Mouse (Mus musculus) Patski (cell line): ENCODE measurements at regions not wholly inside any gene's neighbourhood (a gene's known extent, or its start where the extent isn't known, plus 50 kb on each side); places are given as distances from the start of the nearest gene placed in this dataset.

Source experiments
- ATAC-seq: fragments of 100-300 bp; one replicate; pipeline ENCODE4 v1.8.0; 2021
- CTCF ChIA-PET: fragments of 350-600 bp; sonication (Branson Sonifier 250); formaldehyde crosslinking; loops from one replicate; lab custom pipeline; 2022; ENCODE audit warnings: inconsistent platforms; lab: Charles Lee
- POLR2A ChIA-PET: fragments of 350-600 bp; sonication (Branson Sonifier 250); formaldehyde crosslinking; loops from one replicate; lab custom pipeline; 2022; ENCODE audit warnings: antibody characterized with exemption, inconsistent platforms; lab: Charles Lee
- DNase-seq: peaks from one replicate; pipeline ENCODE4 v3.0.0-alpha.2; 2011; ENCODE audit warnings: low read depth, low spot score
- H3K27me3 ChIP-seq: fragments of 371-371 bp; one replicate; pipeline ENCODE4 v1.5.1; 2021
- CTCF ChIP-seq: fragments of 100-300 bp; IDR thresholded peaks from one replicate; pipeline ENCODE4 v1.5.1; 2021
- in situ Hi-C: fragments of 300-500 bp; cut with MboI; formaldehyde crosslinking; loops from 3 replicates; pipeline ENCODE4 v1.11.1; 2018; ENCODE audit warnings: low pct_unique_long_range_greater_than_20kb, mixed read lengths

DNA sequence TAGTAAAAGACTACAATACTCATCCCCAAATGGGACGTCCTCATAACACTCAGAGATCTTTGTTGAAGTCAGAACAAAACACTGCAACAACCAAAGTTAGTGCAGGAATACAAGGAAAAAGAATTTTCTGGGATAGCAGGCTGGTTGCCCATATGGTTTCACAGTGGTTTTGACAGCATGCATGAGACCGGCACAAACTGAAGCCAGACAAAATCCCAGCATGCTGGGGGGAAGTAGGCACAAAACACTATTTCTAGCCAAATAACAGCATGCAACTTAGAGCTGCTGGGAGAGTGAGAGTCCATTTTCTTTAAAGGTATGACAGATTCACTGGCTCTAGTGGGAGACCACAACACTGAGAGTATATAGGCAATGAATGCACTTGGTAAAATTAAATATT is 619.1 kb upstream of the Manea start:
- ATAC-seq (no peak), DNase-seq (no peak)
- H3K27me3 ChIP-seq, result no peaks in the 10 kb centered on the region
- CTCF ChIA-PET, result no interaction called here
- in situ Hi-C loops, result no loop called here
- POLR2A ChIA-PET, result no interaction called here
- no peak for TF ChIP-seq CTCF

DNA sequence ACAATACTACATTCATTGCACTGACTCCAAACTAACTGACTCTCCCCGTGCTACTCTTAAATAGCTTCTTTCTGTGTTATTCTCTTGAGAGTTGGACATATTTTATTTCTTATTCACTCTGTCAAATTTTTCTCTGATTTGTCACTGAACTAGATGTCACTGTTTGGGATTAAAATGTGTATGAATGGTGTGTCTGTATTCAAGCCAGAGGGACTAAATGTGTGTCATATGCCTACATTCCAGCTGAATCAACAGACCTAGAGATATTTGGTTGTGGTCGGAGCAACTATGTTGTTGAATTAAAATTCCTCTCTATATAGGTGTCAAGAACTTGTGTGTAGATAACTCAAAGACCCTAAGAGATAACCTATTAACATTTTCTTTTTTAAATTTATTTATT is 618.2 kb upstream of the Manea start:
- ChIA-PET POLR2A (no interaction called here), CTCF (no interaction called here)
- DNase-seq (no peak), ATAC-seq (no peak)
- H3K27me3 ChIP-seq, result no peaks in the 10 kb centered on the region
- in situ Hi-C loops, result no loop called here
- TF ChIP-seq CTCF, result no peak

DNA sequence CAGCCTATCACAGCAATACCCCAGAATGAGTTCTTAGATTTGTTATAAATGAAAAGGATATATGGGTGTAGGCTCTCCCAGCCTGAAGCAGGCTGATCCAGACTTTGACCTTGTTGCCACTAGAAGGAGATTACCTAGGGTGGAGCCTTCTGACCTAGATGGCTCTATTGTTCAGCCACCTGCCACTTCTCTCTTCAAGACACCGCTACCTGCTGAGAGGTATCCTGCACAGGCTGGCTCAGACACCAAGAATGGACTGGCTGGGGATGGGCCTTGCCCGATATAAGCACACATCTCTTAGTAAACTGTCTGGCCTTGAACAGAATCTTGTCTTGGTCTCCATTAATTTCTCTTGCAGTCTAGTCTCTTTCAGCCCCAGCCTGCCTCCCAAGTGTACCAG is 597.9 kb upstream of the Manea start:
- H3K27me3 ChIP-seq, result no peaks in the 10 kb centered on the region
- ChIA-PET POLR2A (no interaction called here), CTCF (no interaction called here)
- TF ChIP-seq CTCF, result no peak
- ATAC-seq (no peak), DNase-seq (no peak)
- in situ Hi-C loops, result no loop called here

DNA sequence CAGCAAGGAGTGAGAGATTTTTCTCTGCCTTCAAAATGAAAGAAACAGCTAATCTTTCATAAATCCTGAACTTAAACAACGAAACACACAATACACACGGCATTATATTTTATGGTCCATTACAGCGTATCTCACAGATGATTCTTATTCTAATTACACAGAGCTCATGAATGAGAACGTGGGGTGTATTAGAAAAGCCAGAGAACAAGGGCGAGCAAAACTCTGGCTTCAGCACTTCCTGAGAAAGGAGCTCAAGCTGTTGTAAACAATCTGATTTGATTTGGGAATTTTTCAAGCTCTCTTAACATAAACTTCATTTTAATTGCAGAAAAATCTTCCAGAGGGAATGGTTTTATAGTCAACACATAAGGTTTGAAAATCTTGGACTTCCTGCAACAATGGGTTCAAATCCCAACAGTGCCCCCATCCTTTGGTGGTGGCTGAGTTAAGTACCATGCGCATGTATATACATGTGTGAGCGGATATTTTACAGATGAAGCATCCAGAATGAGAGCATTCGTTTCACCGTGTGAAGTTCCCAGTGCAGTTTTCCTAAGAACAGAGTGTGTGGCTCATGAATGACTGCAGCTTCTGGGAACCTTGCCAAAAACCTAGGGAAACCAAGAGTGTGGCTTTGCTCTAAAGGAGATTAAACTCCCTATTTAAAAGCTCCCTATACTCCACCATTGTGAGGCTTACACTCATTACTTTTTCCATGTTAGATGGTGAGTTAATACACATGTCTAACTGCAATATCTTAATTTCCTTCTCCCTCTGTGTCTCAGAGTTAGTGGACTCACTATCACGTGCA is 587.5 kb upstream of the Manea start:
- DNase-seq (no peak), ATAC-seq (no peak)
- ChIA-PET POLR2A (no interaction called here), CTCF (no interaction called here)
- no peak for TF ChIP-seq CTCF
- H3K27me3 ChIP-seq, result no peaks in the 10 kb centered on the region
- in situ Hi-C loops, result no loop called here

DNA sequence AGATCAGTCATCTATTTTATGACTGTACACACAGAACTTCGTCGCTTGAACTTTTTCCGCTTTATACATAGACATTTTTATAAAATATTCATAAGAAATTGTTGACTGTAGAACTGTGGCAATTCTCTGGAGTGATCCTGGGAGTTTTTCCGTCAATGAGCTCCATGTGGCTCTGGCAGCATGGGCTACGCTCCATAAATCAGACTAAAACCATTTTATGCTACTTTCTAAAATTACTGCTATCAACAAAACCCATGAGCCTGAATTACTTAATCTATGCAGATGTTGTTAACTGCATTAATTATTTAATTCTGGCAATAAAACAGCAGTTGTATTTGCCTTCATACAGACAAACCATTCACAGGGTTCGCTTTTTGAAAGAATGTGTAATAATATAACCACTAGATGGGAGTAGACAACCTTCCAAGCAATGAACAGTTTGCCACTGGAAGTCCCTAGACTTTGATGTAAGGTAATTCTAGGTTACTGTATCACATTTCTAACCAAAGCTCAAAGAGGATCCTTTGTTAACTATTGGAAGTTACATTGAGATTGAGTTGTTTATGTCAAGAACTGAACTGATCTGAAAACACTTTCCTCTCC is 583.3 kb upstream of the Manea start:
- DNase-seq, result no peak
- ATAC-seq, result no peak
- CTCF ChIA-PET, result interaction anchor here (0.6 to 1.5 kb wide), 3 partner anchors 9 to 85 kb away, joined by 3 to 5 read pairs (median 3); no protein-coding TSS in a partner anchor
- in situ Hi-C loops, result no loop called here
- POLR2A ChIA-PET, result no interaction called here
- no peaks in the 10 kb centered on the region for H3K27me3 ChIP-seq
- peak; percentile 39 for TF ChIP-seq CTCF

DNA sequence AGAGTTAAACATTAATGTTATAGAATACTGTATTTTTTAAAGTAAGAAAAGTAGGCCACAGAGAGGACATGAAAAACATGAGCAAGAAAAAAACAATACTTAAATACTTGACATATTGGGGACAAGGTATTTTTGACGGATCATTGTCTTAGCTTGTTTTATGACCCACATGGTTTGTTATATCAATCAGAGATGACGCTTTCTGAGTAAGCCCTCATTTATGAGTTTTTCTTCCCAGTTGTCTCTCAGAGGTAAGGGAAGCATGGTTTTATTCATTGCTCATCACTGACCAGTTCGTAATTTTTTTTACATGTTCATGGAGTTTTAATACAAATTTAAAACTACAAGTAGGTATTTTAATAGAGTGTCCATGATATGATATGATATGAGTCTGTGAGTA is 579.4 kb upstream of the Manea start:
- POLR2A ChIA-PET, result no interaction called here
- no peak for DNase-seq
- H3K27me3 ChIP-seq, result no peaks in the 10 kb centered on the region
- CTCF ChIA-PET, result no interaction called here
- ATAC-seq, result no peak
- no peak for TF ChIP-seq CTCF
- in situ Hi-C loops, result no loop called here

DNA sequence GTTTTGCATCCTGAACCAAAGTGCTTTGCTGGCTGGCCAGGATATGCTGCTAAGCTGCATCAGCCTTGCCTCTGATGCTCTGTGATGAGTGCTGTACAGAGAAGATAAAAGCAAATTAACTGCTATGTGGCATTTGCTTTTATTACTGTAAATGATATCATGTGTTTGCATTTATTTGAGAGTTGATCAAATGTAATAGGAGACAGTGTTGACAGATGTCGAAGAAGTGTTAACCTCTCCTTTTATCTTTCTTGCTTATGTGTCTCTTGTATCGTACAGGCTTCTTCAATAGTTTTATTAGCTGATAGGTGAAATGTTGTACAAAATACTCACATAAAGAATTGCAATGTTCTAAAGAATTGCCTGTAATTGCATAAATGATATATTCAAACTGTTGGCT is 541.8 kb upstream of the Manea start:
- ATAC-seq, result no peak
- ChIA-PET POLR2A (no interaction called here), CTCF (no interaction called here)
- no peak for DNase-seq
- no peak for TF ChIP-seq CTCF
- H3K27me3 ChIP-seq, result no peaks in the 10 kb centered on the region
- in situ Hi-C loops, result no loop called here

DNA sequence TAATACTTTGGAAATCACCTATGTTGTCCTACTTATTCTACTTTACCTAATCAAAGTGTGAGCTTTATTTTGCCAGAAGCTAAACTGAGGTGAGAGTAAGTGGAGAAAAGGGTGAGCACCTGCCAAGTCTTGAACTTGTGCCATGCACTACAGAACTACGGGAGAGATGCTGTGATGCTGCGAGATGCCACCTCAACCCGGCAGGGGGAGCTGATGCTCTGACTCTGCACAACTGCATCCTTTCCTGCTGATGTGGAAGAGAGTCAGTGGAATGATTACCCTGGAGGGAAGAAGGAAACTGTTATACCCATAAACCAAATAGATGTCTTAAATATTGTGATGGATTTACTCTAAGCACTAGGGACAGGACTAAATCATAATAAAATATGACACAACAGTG is 532.3 kb upstream of the Manea start:
- no peak for ATAC-seq
- H3K27me3 ChIP-seq, result no peaks in the 10 kb centered on the region
- no peak for DNase-seq
- TF ChIP-seq CTCF, result no peak
- ChIA-PET POLR2A (no interaction called here), CTCF (no interaction called here)
- in situ Hi-C loops, result no loop called here

DNA sequence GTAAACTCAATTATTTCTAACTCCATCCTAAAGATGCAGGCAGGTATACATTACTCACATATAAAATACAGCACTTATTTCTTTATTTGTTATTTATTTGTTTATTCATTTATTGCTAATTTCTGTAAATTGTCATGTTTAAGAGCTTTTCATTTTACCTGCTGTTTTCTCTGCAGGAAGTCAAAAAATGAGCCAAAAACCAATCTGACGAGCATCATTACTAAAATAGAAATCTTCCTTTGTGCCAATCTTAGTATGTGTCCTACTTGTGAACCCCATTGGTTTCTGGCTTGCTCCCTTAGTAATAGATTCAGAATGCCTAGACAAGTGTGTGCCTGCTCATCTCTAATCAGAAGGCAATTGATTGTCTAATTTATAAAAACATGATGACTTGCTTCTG is 495.1 kb upstream of the Manea start:
- H3K27me3 ChIP-seq, result no peaks in the 10 kb centered on the region
- no peak for TF ChIP-seq CTCF
- ATAC-seq (no peak), DNase-seq (no peak)
- POLR2A ChIA-PET, result no interaction called here
- in situ Hi-C loops, result no loop called here
- CTCF ChIA-PET, result no interaction called here

DNA sequence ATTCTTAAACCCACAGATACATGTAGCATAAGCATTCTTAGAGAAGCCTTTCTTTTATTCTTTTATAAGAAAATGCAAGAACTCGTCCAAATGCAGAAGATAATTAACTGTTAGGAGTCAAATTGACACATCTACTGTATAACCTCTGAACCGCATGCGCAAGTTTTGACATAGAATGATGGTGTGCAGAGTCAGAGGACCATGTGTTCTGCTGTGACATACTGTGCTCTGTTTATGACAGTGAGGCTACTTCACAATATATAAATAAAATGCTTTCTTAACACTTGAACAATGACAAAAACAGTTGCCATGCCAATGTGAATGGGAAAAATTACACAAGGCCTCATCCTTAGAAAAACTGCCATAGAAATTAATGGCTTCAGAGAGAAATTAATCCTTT is 454.1 kb upstream of the Manea start:
- H3K27me3 ChIP-seq, result no peaks in the 10 kb centered on the region
- TF ChIP-seq CTCF, result no peak
- no peak for ATAC-seq
- in situ Hi-C loops, result no loop called here
- ChIA-PET CTCF (no interaction called here), POLR2A (no interaction called here)
- DNase-seq, result no peak

DNA sequence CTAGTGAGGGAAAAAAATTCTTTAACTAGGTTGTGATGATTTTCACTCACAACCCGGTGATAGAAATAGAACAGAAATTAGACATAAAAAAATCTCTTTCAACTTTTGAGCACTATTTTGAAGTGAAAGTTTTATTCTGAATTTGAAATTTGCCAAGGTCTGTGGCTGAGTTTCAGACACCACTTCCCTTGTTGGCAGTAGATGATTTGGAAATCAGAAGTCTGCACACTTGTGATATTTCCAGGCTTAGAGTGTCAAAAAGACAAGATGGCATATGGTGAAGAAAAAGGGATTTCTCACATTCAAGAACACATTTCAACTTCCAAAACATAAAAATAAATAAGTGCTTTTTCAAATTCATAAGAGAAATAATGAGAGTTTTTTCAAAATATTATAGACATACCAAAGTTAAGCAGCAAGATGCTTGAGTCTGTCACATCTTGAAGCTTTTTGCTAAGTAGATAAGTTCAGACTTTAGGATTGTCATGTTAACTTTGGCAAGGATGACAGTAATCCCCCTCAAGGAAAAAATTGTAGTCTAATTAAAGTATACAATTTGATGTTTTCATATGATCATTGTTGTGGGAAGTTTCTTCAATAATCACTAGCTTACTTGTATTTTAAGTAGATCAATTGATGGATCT is 446.6 kb upstream of the Manea start:
- no peak for TF ChIP-seq CTCF
- in situ Hi-C loops, result no loop called here
- POLR2A ChIA-PET, result no interaction called here
- no peak for DNase-seq
- CTCF ChIA-PET, result no interaction called here
- ATAC-seq, result no peak
- H3K27me3 ChIP-seq, result no peaks in the 10 kb centered on the region
